Mouse (Mus musculus) midbrain, embryonic 15.5 days (tissue): Measurements from ENCODE around the gene Clptm1. TPM values are rescaled to one million over a fixed set of nuclear protein-coding genes. Genes with fewer than 3 reads are reported as not detected.

Experiments
- ATAC-seq: fragments of 200-750 bp; cut with Nextera tagmentation; replicated peaks from 2 replicates; pipeline ENCODE4 v1.8.0; 2017; ENCODE audit warnings: moderate TSS enrichment
- H3K27ac ChIP-seq: fragments of 300-500 bp; sonication (generic); 2 replicates; pipeline ENCODE4 v1.5.1; 2015; ENCODE audit warnings: mild to moderate bottlenecking, inconsistent platforms
- H3K27me3 ChIP-seq: fragments of 300-500 bp; sonication (generic); replicated peaks from 2 replicates; pipeline ENCODE4 v1.6.1; 2015; ENCODE audit warnings: inconsistent platforms
- H3K36me3 ChIP-seq: fragments of 300-500 bp; sonication (generic); replicated peaks from 2 replicates; pipeline ENCODE4 v1.6.1; 2015; ENCODE audit warnings: inconsistent platforms
- H3K4me1 ChIP-seq: fragments of 300-500 bp; sonication (generic); 2 replicates; pipeline ENCODE4 v1.6.1; 2015; ENCODE audit warnings: inconsistent platforms
- H3K4me2 ChIP-seq: fragments of 300-500 bp; sonication (generic); 2 replicates; pipeline ENCODE4 v1.6.1; 2015; ENCODE audit warnings: inconsistent platforms, mild to moderate bottlenecking, moderate library complexity
- H3K4me3 ChIP-seq: fragments of 300-500 bp; sonication (generic); 2 replicates; pipeline ENCODE4 v1.5.1; 2015; ENCODE audit warnings: mild to moderate bottlenecking, inconsistent platforms
- H3K9ac ChIP-seq: fragments of 300-500 bp; sonication (generic); 2 replicates; pipeline ENCODE4 v1.6.1; 2015; ENCODE audit warnings: mild to moderate bottlenecking, inconsistent platforms
- H3K9me3 ChIP-seq: fragments of 300-500 bp; sonication (generic); 2 replicates; pipeline ENCODE4 v1.6.1; 2016; ENCODE audit warnings: inconsistent platforms
- WGBS: fragments of 180-500 bp; shearing (Covaris S2); methylation state at CpG from one replicate; pipeline ENCODE4 v1.1.7; 2015; ENCODE audit warnings: mixed read lengths; 5-methylcytosine and 5-hydroxymethylcytosine counted together
- polyA plus RNA-seq: library from polyadenylated mRNA; unstranded; fragments of >200 nt; fragmentation: Nextera tagmentation; extraction: Ambion mirVana; gene quantifications from 2 replicates; pipeline ENCODE4 v1.2.1, GENCODE M21; 2015

Gene Clptm1
- polyA plus RNA-seq: 129 and 135 TPM in 2 replicates

GRCm38 (mm10) chr7:19664955-19665841, at the start of gene Clptm1:
Gene Clptm1, minus strand, starts transcription at chr7:19665033.
- Histone ChIP-seq H3K9ac (peak within 1 kb of the TSS; percentile 98), H3K4me2 (peak within 1 kb of the TSS; percentile 76), H3K4me3 (peak within 1 kb of the TSS; percentile 95), H3K27me3 (no peaks in the 10 kb centered on the region), H3K9me3 (no peaks in the 10 kb centered on the region), H3K27ac (peak within 1 kb of the TSS; percentile 89), H3K36me3 (no peaks in the 10 kb centered on the region), H3K4me1 (peaks cover 32% of the 10 kb centered on the region)
- ATAC-seq: peak; percentile 90
- WGBS: under 1% methylated on average over 63 of the region's 63 CpGs

GRCm38 (mm10) chr7:19713598-19713997, 48.8 kb upstream of the Clptm1 start:
- Histone ChIP-seq H3K4me2 (no peak overlapping the region), H3K27ac (no peak overlapping the region), H3K27me3 (no peaks in the 10 kb centered on the region), H3K9ac (no peak overlapping the region), H3K4me3 (no peak overlapping the region), H3K4me1 (peaks cover 20% of the 10 kb centered on the region), H3K36me3 (0 out of 2 replicates have a peak, but pooled peaks cover 19% of the 10 kb centered on the region), H3K9me3 (no peaks in the 10 kb centered on the region)
- no peak for ATAC-seq
- WGBS: 92% methylated on average over 9 of the region's 9 CpGs

GRCm38 (mm10) chr7:19713196-19713595, 48.4 kb upstream of the Clptm1 start:
- H3K4me3 ChIP-seq: no peak overlapping the region
- ATAC-seq: no peak
- H3K27me3 ChIP-seq: no peaks in the 10 kb centered on the region
- no peak overlapping the region for H3K27ac ChIP-seq
- H3K9ac ChIP-seq: no peak overlapping the region
- WGBS: 56% methylated on average over 4 of the region's 4 CpGs
- H3K4me1 ChIP-seq: peaks cover 20% of the 10 kb centered on the region
- 0 out of 2 replicates have a peak, but pooled peaks cover 19% of the 10 kb centered on the region for H3K36me3 ChIP-seq
- H3K4me2 ChIP-seq: no peak overlapping the region
- no peaks in the 10 kb centered on the region for H3K9me3 ChIP-seq

- Histone ChIP-seq H3K4me3 (no peak overlapping the region), H3K27ac (no peak overlapping the region), H3K4me2 (no peak overlapping the region), H3K27me3 (no peaks in the 10 kb centered on the region), H3K4me1 (peaks cover 20% of the 10 kb centered on the region), H3K9me3 (no peaks in the 10 kb centered on the region), H3K9ac (no peak overlapping the region), H3K36me3 (0 out of 2 replicates have a peak, but pooled peaks cover 20% of the 10 kb centered on the region)
- ATAC-seq: no peak
- WGBS: 78% methylated on average over 4 of the region's 4 CpGs
These were observed 47.6 kb upstream of the Clptm1 start for GRCm38 (mm10) chr7:19712414-19712813.

GRCm38 (mm10) chr7:19710650-19711049, 45.8 kb upstream of the Clptm1 start:
- no peak overlapping the region for H3K4me2 ChIP-seq
- no peak for ATAC-seq
- H3K4me3 ChIP-seq: no peak overlapping the region
- no peak overlapping the region for H3K9ac ChIP-seq
- no peaks in the 10 kb centered on the region for H3K9me3 ChIP-seq
- 0 out of 2 replicates have a peak, but pooled peaks cover 22% of the 10 kb centered on the region for H3K36me3 ChIP-seq
- no peak overlapping the region for H3K27ac ChIP-seq
- H3K4me1 ChIP-seq: peaks cover 13% of the 10 kb centered on the region
- 95% methylated on average over 10 of the region's 10 CpGs for WGBS
- no peaks in the 10 kb centered on the region for H3K27me3 ChIP-seq

- Histone ChIP-seq H3K4me2 (no peak overlapping the region), H3K9me3 (no peaks in the 10 kb centered on the region), H3K9ac (no peak overlapping the region), H3K27ac (no peak overlapping the region), H3K27me3 (no peaks in the 10 kb centered on the region), H3K4me3 (no peak overlapping the region), H3K4me1 (no peaks in the 10 kb centered on the region), H3K36me3 (peaks cover 14% of the 10 kb centered on the region; the same call in 1 of the 2 replicates)
- no peak for ATAC-seq
- WGBS: 95% methylated on average over 7 of the region's 7 CpGs
These were observed 40.4 kb upstream of the Clptm1 start for GRCm38 (mm10) chr7:19705271-19705670.

- Histone ChIP-seq H3K9me3 (no peaks in the 10 kb centered on the region), H3K4me3 (no peak overlapping the region), H3K36me3 (peaks cover 10% of the 10 kb centered on the region; the same call in 1 of the 2 replicates), H3K4me2 (no peak overlapping the region), H3K4me1 (peaks cover 2% of the 10 kb centered on the region), H3K27ac (no peak overlapping the region), H3K9ac (no peak overlapping the region), H3K27me3 (no peaks in the 10 kb centered on the region)
- ATAC-seq: no peak
- WGBS: 87% methylated on average over 4 of the region's 4 CpGs
These were observed 39.6 kb upstream of the Clptm1 start for GRCm38 (mm10) chr7:19704475-19704874.

GRCm38 (mm10) chr7:19702859-19703555, 38.2 kb upstream of the Clptm1 start:
- no peaks in the 10 kb centered on the region for H3K27me3 ChIP-seq
- H3K9me3 ChIP-seq: no peaks in the 10 kb centered on the region
- H3K27ac ChIP-seq: no peak overlapping the region
- peaks cover 17% of the 10 kb centered on the region for H3K4me1 ChIP-seq
- no peak overlapping the region for H3K4me3 ChIP-seq
- 92% methylated on average over 16 of the region's 16 CpGs for WGBS
- H3K9ac ChIP-seq: no peak overlapping the region
- no peak for ATAC-seq
- H3K36me3 ChIP-seq: peaks cover 10% of the 10 kb centered on the region; the same call in 1 of the 2 replicates
- H3K4me2 ChIP-seq: no peak overlapping the region

GRCm38 (mm10) chr7:19701069-19701761, 36.4 kb upstream of the Clptm1 start:
- Histone ChIP-seq H3K27me3 (no peaks in the 10 kb centered on the region), H3K9me3 (no peaks in the 10 kb centered on the region), H3K27ac (no peak overlapping the region), H3K4me1 (peaks cover 18% of the 10 kb centered on the region), H3K4me3 (no peak overlapping the region), H3K9ac (no peak overlapping the region), H3K36me3 (peaks cover 8% of the 10 kb centered on the region; the same call in 1 of the 2 replicates), H3K4me2 (peak overlapping the region; percentile 8; the same call in 1 of the 2 replicates)
- ATAC-seq: peak; percentile 49
- 28% methylated on average over 22 of the region's 22 CpGs for WGBS

- peaks cover 18% of the 10 kb centered on the region for H3K4me1 ChIP-seq
- H3K4me3 ChIP-seq: no peak overlapping the region
- no peak for ATAC-seq
- no peaks in the 10 kb centered on the region for H3K27me3 ChIP-seq
- H3K9me3 ChIP-seq: no peaks in the 10 kb centered on the region
- H3K9ac ChIP-seq: no peak overlapping the region
- H3K4me2 ChIP-seq: peak overlapping the region; percentile 8; the same call in 1 of the 2 replicates
- H3K36me3 ChIP-seq: peaks cover 8% of the 10 kb centered on the region; the same call in 1 of the 2 replicates
- WGBS: 61% methylated on average over 12 of the region's 12 CpGs
- H3K27ac ChIP-seq: no peak overlapping the region
These were observed 35.7 kb upstream of the Clptm1 start for GRCm38 (mm10) chr7:19700299-19701068.

GRCm38 (mm10) chr7:19699827-19700148, 35.0 kb upstream of the Clptm1 start:
- H3K4me2 ChIP-seq: no peak overlapping the region
- no peak overlapping the region for H3K4me3 ChIP-seq
- peaks cover 8% of the 10 kb centered on the region; the same call in 1 of the 2 replicates for H3K36me3 ChIP-seq
- 84% methylated on average over 4 of the region's 4 CpGs for WGBS
- no peak for ATAC-seq
- no peaks in the 10 kb centered on the region for H3K9me3 ChIP-seq
- peaks cover 18% of the 10 kb centered on the region for H3K4me1 ChIP-seq
- no peak overlapping the region for H3K9ac ChIP-seq
- H3K27ac ChIP-seq: no peak overlapping the region
- H3K27me3 ChIP-seq: no peaks in the 10 kb centered on the region
